Mouse (Mus musculus): ENCODE results near the gene Cysrt1. TPM values are rescaled to one million over a fixed set of nuclear protein-coding genes. Genes with fewer than 3 reads are reported as not detected.

The Cysrt1 gene
- polyA plus RNA-seq, 1 experiment from 2014 or later, result not detected

GRCm38 (mm10) chr2:25229582-25229981 is 12.7 kb downstream of the Cysrt1 start:
- Histone ChIP-seq H3K4me2 (no peak overlapping the region), H3K4me3 (replicated peaks) (no peak overlapping the region), H3K27ac (no peak overlapping the region), H3K9me3 (no peaks in the 10 kb centered on the region), H3K9ac (no peak overlapping the region), H3K36me3 (replicated peaks) (no peaks in the 10 kb centered on the region), H3K4me1 (peaks cover 14% of the 10 kb centered on the region), H3K27me3 (peaks cover 23% of the 10 kb centered on the region)
- no peak for ATAC-seq (ENCODE audit: low FRiP score)
- WGBS, result 89% methylated on average over 5 of the region's 5 CpGs

- Histone ChIP-seq H3K36me3 (replicated peaks) (no peaks in the 10 kb centered on the region), H3K27me3 (peaks cover 22% of the 10 kb centered on the region), H3K9ac (peak overlapping the region; percentile 12; the same call in 1 of the 2 replicates), H3K4me2 (peak overlapping the region; percentile 8; the same call in 1 of the 2 replicates), H3K27ac (peak overlapping the region; percentile 65; the same call in 1 of the 2 replicates), H3K9me3 (no peaks in the 10 kb centered on the region), H3K4me3 (replicated peaks) (no peak overlapping the region), H3K4me1 (peaks cover 14% of the 10 kb centered on the region)
- no peak for ATAC-seq (ENCODE audit: low FRiP score)
- 74% methylated on average over 6 of the region's 6 CpGs for WGBS
These were observed 13.2 kb downstream of the Cysrt1 start for GRCm38 (mm10) chr2:25228995-25229530.

GRCm38 (mm10) chr2:25228431-25228889 is 13.8 kb downstream of the Cysrt1 start:
- no peaks in the 10 kb centered on the region for H3K9me3 ChIP-seq
- H3K4me2 ChIP-seq, result peak overlapping the region; percentile 35
- 0% methylated on average over 7 of the region's 7 CpGs for WGBS
- no peak overlapping the region for H3K9ac ChIP-seq
- peak overlapping the region; percentile 65; the same call in 1 of the 2 replicates for H3K27ac ChIP-seq
- H3K4me1 ChIP-seq, result peaks cover 18% of the 10 kb centered on the region
- no peaks in the 10 kb centered on the region for H3K36me3 ChIP-seq (replicated peaks)
- ATAC-seq (ENCODE audit: low FRiP score), result no peak
- peaks cover 22% of the 10 kb centered on the region for H3K27me3 ChIP-seq
- H3K4me3 ChIP-seq (replicated peaks), result peak overlapping the region; percentile 19

- whole genome bisulfite sequencing, result 90% methylated on average over 4 of the region's 4 CpGs
- H3K4me1 ChIP-seq, result peaks cover 22% of the 10 kb centered on the region
- no peak for ATAC-seq (ENCODE audit: low FRiP score)
These were observed 14.8 kb downstream of the Cysrt1 start for GRCm38 (mm10) chr2:25227406-25227805.

GRCm38 (mm10) chr2:25226864-25227263 is 15.4 kb downstream of the Cysrt1 start:
- H3K27ac ChIP-seq, result no peak overlapping the region
- WGBS, result 88% methylated on average over 5 of the region's 5 CpGs
- peaks cover 12% of the 10 kb centered on the region for H3K27me3 ChIP-seq
- no peak overlapping the region for H3K9ac ChIP-seq
- no peaks in the 10 kb centered on the region for H3K9me3 ChIP-seq
- H3K4me2 ChIP-seq, result no peak overlapping the region
- H3K4me3 ChIP-seq (replicated peaks), result no peak overlapping the region
- H3K36me3 ChIP-seq (replicated peaks), result peaks cover 5% of the 10 kb centered on the region
- ATAC-seq (ENCODE audit: low FRiP score), result no peak
- H3K4me1 ChIP-seq, result peaks cover 22% of the 10 kb centered on the region

More at GRCm38 (mm10) chr2:25227406-25227805, 14.8 kb downstream of the Cysrt1 start:
- H3K9me3 ChIP-seq, result no peaks in the 10 kb centered on the region
- no peak overlapping the region for H3K9ac ChIP-seq
- no peak overlapping the region for H3K4me3 ChIP-seq (replicated peaks)
- H3K36me3 ChIP-seq (replicated peaks), result no peaks in the 10 kb centered on the region
- H3K4me2 ChIP-seq, result no peak overlapping the region
- no peak overlapping the region for H3K27ac ChIP-seq
- H3K27me3 ChIP-seq, result peaks cover 17% of the 10 kb centered on the region

- H3K27me3 ChIP-seq, result peaks cover 8% of the 10 kb centered on the region; the same call in 1 of the 2 replicates
- H3K4me2 ChIP-seq, result peak overlapping the region; percentile 56
- H3K9me3 ChIP-seq, result no peaks in the 10 kb centered on the region
- peak overlapping the region; percentile 66; the same call in 1 of the 2 replicates for H3K9ac ChIP-seq
- peaks cover 13% of the 10 kb centered on the region for H3K36me3 ChIP-seq (replicated peaks)
- peak overlapping the region; percentile 90; the same call in 1 of the 2 replicates for H3K4me3 ChIP-seq (replicated peaks)
- WGBS, result 75% methylated on average over 8 of the region's 8 CpGs
- no peak for ATAC-seq (ENCODE audit: low FRiP score)
- peak overlapping the region; percentile 99 for H3K27ac ChIP-seq
- H3K4me1 ChIP-seq, result peaks cover 22% of the 10 kb centered on the region
These were observed 16.4 kb downstream of the Cysrt1 start for GRCm38 (mm10) chr2:25225811-25226379.

GRCm38 (mm10) chr2:25224766-25225752 is 17.2 kb downstream of the Cysrt1 start:
- peak overlapping the region; percentile 66 for H3K9ac ChIP-seq
- ATAC-seq (ENCODE audit: low FRiP score), result peak; percentile 98
- peaks cover 8% of the 10 kb centered on the region; the same call in 1 of the 2 replicates for H3K27me3 ChIP-seq
- no peaks in the 10 kb centered on the region for H3K9me3 ChIP-seq
- peaks cover 13% of the 10 kb centered on the region for H3K36me3 ChIP-seq (replicated peaks)
- 2% methylated on average over 39 of the region's 41 CpGs for WGBS
- peak overlapping the region; percentile 90 for H3K4me3 ChIP-seq (replicated peaks)
- peaks cover 22% of the 10 kb centered on the region for H3K4me1 ChIP-seq
- peak overlapping the region; percentile 99 for H3K27ac ChIP-seq
- peak overlapping the region; percentile 56 for H3K4me2 ChIP-seq

- Histone ChIP-seq H3K4me3 (replicated peaks) (peak within 1 kb of the TSS; percentile 90), H3K9ac (peak within 1 kb of the TSS; percentile 84), H3K27ac (peak within 1 kb of the TSS; percentile 99), H3K36me3 (replicated peaks) (peaks cover 13% of the 10 kb centered on the region), H3K4me2 (peak within 1 kb of the TSS; percentile 93), H3K4me1 (peaks cover 22% of the 10 kb centered on the region), H3K9me3 (no peaks in the 10 kb centered on the region), H3K27me3 (peaks cover 6% of the 10 kb centered on the region; the same call in 1 of the 2 replicates)
- ATAC-seq (ENCODE audit: low FRiP score), result no peak
- WGBS, result under 1% methylated on average over 17 of the region's 17 CpGs
These were observed 17.8 kb downstream of the Cysrt1 start, which contains the start of gene Tubb4b for GRCm38 (mm10) chr2:25224492-25224765. Tubb4b (minus strand) TSS chr2:25224702.

GRCm38 (mm10) chr2:25223681-25224491 is 18.4 kb downstream of the Cysrt1 start:
- Histone ChIP-seq H3K9me3 (no peaks in the 10 kb centered on the region), H3K4me2 (peak overlapping the region; percentile 93), H3K4me1 (peaks cover 19% of the 10 kb centered on the region), H3K9ac (peak overlapping the region; percentile 84), H3K27me3 (peaks cover under 1% of the 10 kb centered on the region; the same call in 1 of the 2 replicates), H3K36me3 (replicated peaks) (peaks cover 13% of the 10 kb centered on the region), H3K27ac (peak overlapping the region; percentile 94), H3K4me3 (replicated peaks) (peak overlapping the region; percentile 90)
- WGBS, result 2% methylated on average over 53 of the region's 53 CpGs
- ATAC-seq (ENCODE audit: low FRiP score), result peak; percentile 45

GRCm38 (mm10) chr2:25221331-25221772 is 20.9 kb downstream of the Cysrt1 start:
- H3K27me3 ChIP-seq, result no peaks in the 10 kb centered on the region
- H3K27ac ChIP-seq, result no peak overlapping the region
- H3K9ac ChIP-seq, result no peak overlapping the region
- peaks cover 16% of the 10 kb centered on the region for H3K4me1 ChIP-seq
- ATAC-seq (ENCODE audit: low FRiP score), result no peak
- no peak overlapping the region for H3K4me2 ChIP-seq
- H3K36me3 ChIP-seq (replicated peaks), result peaks cover 13% of the 10 kb centered on the region
- no peaks in the 10 kb centered on the region for H3K9me3 ChIP-seq
- no peak overlapping the region for H3K4me3 ChIP-seq (replicated peaks)
- 74% methylated on average over 5 of the region's 5 CpGs for WGBS

- H3K4me3 ChIP-seq (replicated peaks), result no peak within 1 kb of the TSS
- no peak for ATAC-seq (ENCODE audit: low FRiP score)
- H3K4me1 ChIP-seq, result peaks cover 4% of the 10 kb centered on the region
- 0 out of 2 replicates have a peak, but pooled peaks cover 3% of the 10 kb centered on the region for H3K27me3 ChIP-seq
- H3K9me3 ChIP-seq, result no peaks in the 10 kb centered on the region
- no peak within 1 kb of the TSS for H3K27ac ChIP-seq
- H3K36me3 ChIP-seq (replicated peaks), result peaks cover 13% of the 10 kb centered on the region
- H3K4me2 ChIP-seq, result no peak within 1 kb of the TSS
- H3K9ac ChIP-seq, result no peak within 1 kb of the TSS
These were observed 23.8 kb downstream of the Cysrt1 start, which contains the start of gene Fam166a for GRCm38 (mm10) chr2:25218445-25218844. Fam166a (plus strand) TSS chr2:25218745.
